16 mouse cellular contexts compared by ENCODE assay signal in the genomic region with DNA sequence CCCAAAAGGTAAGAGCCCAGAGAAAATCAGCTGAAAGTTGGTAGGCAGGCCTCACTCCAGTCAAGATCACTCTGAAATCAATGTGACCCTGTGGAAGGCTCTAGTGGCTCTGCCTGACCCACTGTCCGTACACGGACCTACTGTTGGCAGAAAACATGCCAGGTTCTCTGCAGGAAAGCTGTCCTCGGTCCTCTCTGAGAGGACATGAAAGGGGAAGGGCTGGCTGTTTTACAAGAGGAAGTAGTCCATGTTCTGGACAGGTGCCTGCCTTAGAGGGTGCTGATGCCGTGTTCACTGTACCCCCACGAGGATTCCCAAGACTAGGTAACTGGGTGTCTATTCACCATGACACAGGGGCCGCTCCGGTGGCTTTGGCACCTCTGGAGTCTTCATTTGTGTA. TPM values are rescaled to one million over a fixed set of nuclear protein-coding genes. Genes with fewer than 3 reads are reported as not detected.
A peak's percentile ranks its signal among the peaks of the same experiment; 100 is the strongest.
DNase-seq lines count a peak whose midpoint lies in the region; ATAC-seq and TF ChIP-seq lines count a peak whose summit lies in the region.
"Had no signal": no experiment of that assay in that cellular context is flagged by ENCODE, and none has a peak within 500 bp of the region (broad histone marks: within the 10 kb centered on the region; RNA-seq: fewer than 3 reads in every experiment).

No protein-coding gene starts in this region.

- H3K36me3 ChIP-seq in heart, embryonic 10.5 days = peaks cover 7% of the 10 kb centered on the region; the same call in 1 of the 2 replicates
- H3K36me3 ChIP-seq in heart, embryonic 11.5 days (ENCODE audit: control insufficient read depth, insufficient read depth, low read length) = no peaks in the 10 kb centered on the region
- H3K36me3 ChIP-seq in liver, adult 2 months (ENCODE audit: control insufficient read depth, insufficient read depth, low read length) = no peaks in the 10 kb centered on the region
- H3K36me3 ChIP-seq in liver, embryonic 12.5 days = peaks cover 4% of the 10 kb centered on the region; the same call in 1 of the 2 replicates
- peaks cover 6% of the 10 kb centered on the region; the same call in 1 of the 2 replicates for H3K36me3 ChIP-seq in stomach, embryonic 16.5 days (ENCODE audit: control insufficient read depth, insufficient read depth, low read length)
- peaks cover 6% of the 10 kb centered on the region for H3K36me3 ChIP-seq in kidney, embryonic 14.5 days (ENCODE audit: control insufficient read depth, insufficient read depth, low read length)
- H3K36me3 ChIP-seq: forebrain, embryonic 15.5 days; heart, embryonic 15.5 days had no signal

- H3K9ac ChIP-seq in heart, embryonic 11.5 days (ENCODE audit: low read depth, low read length) = no peak overlapping the region
- no peak overlapping the region; the same call in 1 of the 2 replicates for H3K9ac ChIP-seq in liver, adult 2 months (ENCODE audit: low read depth, low read length)
- H3K9ac ChIP-seq in liver, embryonic 12.5 days = no peak overlapping the region
- H3K9ac ChIP-seq in stomach, embryonic 16.5 days (ENCODE audit: low read length) = no peak overlapping the region
- no peak overlapping the region for H3K9ac ChIP-seq in kidney, embryonic 14.5 days (ENCODE audit: low read depth, low read length)
- H3K9ac ChIP-seq: forebrain, embryonic 15.5 days; heart, embryonic 15.5 days had no signal

- ATAC-seq in heart, embryonic 11.5 days (replicated peaks; ENCODE audit: insufficient number of reproducible peaks, low FRiP score, low TSS enrichment) = no peak
- no peak for ATAC-seq in liver, embryonic 12.5 days
- no peak for ATAC-seq in stomach, embryonic 16.5 days (ENCODE audit: insufficient read depth, low FRiP score)
- ATAC-seq in kidney, embryonic 14.5 days (ENCODE audit: low FRiP score, low TSS enrichment) = no peak
- ATAC-seq: forebrain, embryonic 15.5 days; inflammation-experienced regulatory T-cells, adult 6 months had no signal

- H3K4me3 ChIP-seq in heart, embryonic 10.5 days = no peak overlapping the region
- no peak overlapping the region for H3K4me3 ChIP-seq in heart, embryonic 11.5 days (ENCODE audit: low read depth, low read length)
- no peak overlapping the region for H3K4me3 ChIP-seq in liver, adult 2 months (ENCODE audit: insufficient read depth, low read depth, low read length)
- H3K4me3 ChIP-seq in liver, embryonic 12.5 days = no peak overlapping the region
- H3K4me3 ChIP-seq in cortical plate, adult 2 months (ENCODE audit: insufficient read depth, low read length) = no peak overlapping the region
- H3K4me3 ChIP-seq in stomach, embryonic 16.5 days (replicated peaks; ENCODE audit: low read length) = no peak overlapping the region
- H3K4me3 ChIP-seq in kidney, embryonic 14.5 days (ENCODE audit: low read length) = no peak overlapping the region
- H3K4me3 ChIP-seq: forebrain, embryonic 15.5 days; heart, embryonic 15.5 days; midbrain, embryonic 10.5 days had no signal

- H3K27me3 ChIP-seq in heart, embryonic 10.5 days (ENCODE audit: insufficient read depth, poor library complexity, severe bottlenecking) = no peaks in the 10 kb centered on the region
- peaks cover 2% of the 10 kb centered on the region; the same call in 1 of the 2 replicates for H3K27me3 ChIP-seq in heart, embryonic 11.5 days (ENCODE audit: control insufficient read depth, insufficient read depth, low read length)
- no peaks in the 10 kb centered on the region for H3K27me3 ChIP-seq in liver, adult 2 months (ENCODE audit: control insufficient read depth, insufficient read depth, low read length)
- H3K27me3 ChIP-seq in liver, embryonic 12.5 days (replicated peaks) = no peaks in the 10 kb centered on the region
- no peaks in the 10 kb centered on the region for H3K27me3 ChIP-seq in stomach, embryonic 16.5 days (ENCODE audit: control insufficient read depth, insufficient read depth, low read length)
- H3K27me3 ChIP-seq in kidney, embryonic 14.5 days (ENCODE audit: control insufficient read depth, insufficient read depth, low read length) = no peaks in the 10 kb centered on the region
- H3K27me3 ChIP-seq: forebrain, embryonic 15.5 days; heart, embryonic 15.5 days had no signal

- peak overlapping the region; percentile 14; the same call in 1 of the 2 replicates for H3K27ac ChIP-seq in heart, embryonic 10.5 days
- H3K27ac ChIP-seq in heart, embryonic 11.5 days (ENCODE audit: low read depth, low read length) = no peak overlapping the region
- peak overlapping the region; percentile 14 for H3K27ac ChIP-seq in liver, adult 2 months (replicated peaks; ENCODE audit: insufficient read depth, low read depth, low read length)
- no peak overlapping the region for H3K27ac ChIP-seq in liver, embryonic 12.5 days
- peak overlapping the region; percentile 59 for H3K27ac ChIP-seq in cortical plate, adult 2 months (ENCODE audit: insufficient read depth, low read length)
- peak overlapping the region; percentile 84 for H3K27ac ChIP-seq in stomach, embryonic 16.5 days (ENCODE audit: low read length)
- H3K27ac ChIP-seq in kidney, embryonic 14.5 days (ENCODE audit: low read depth, low read length) = no peak overlapping the region
- H3K27ac ChIP-seq: macrophage had no signal

- 85% methylated on average over 7 of the region's 7 CpGs for WGBS in heart, embryonic 10.5 days
- WGBS in heart, embryonic 11.5 days (ENCODE audit: insufficient replicate concordance) = 88% methylated on average over 7 of the region's 7 CpGs
- WGBS in liver, adult 2 months = 23% methylated on average over 7 of the region's 7 CpGs
- WGBS in liver, embryonic 12.5 days (ENCODE audit: insufficient replicate concordance) = 68% methylated on average over 7 of the region's 7 CpGs
- 71% methylated on average over 7 of the region's 7 CpGs for WGBS in stomach, embryonic 16.5 days
- WGBS in kidney, embryonic 14.5 days = 87% methylated on average over 7 of the region's 7 CpGs

- H3K4me1 ChIP-seq in heart, embryonic 10.5 days = peaks cover 36% of the 10 kb centered on the region
- peaks cover 33% of the 10 kb centered on the region for H3K4me1 ChIP-seq in heart, embryonic 11.5 days (ENCODE audit: control insufficient read depth, insufficient read depth, low read length)
- H3K4me1 ChIP-seq in liver, adult 2 months (ENCODE audit: control insufficient read depth, insufficient read depth, low read length) = peaks cover 34% of the 10 kb centered on the region
- H3K4me1 ChIP-seq in liver, embryonic 12.5 days = peaks cover 7% of the 10 kb centered on the region
- peaks cover 31% of the 10 kb centered on the region for H3K4me1 ChIP-seq in cortical plate, adult 2 months (ENCODE audit: control insufficient read depth, insufficient read depth, low read length)
- peaks cover 32% of the 10 kb centered on the region for H3K4me1 ChIP-seq in stomach, embryonic 16.5 days (ENCODE audit: control insufficient read depth, insufficient read depth, low read length)
- H3K4me1 ChIP-seq in kidney, embryonic 14.5 days (ENCODE audit: control insufficient read depth, insufficient read depth, low read length) = peaks cover 23% of the 10 kb centered on the region

- H3K79me2 ChIP-seq in liver, adult 2 months (ENCODE audit: control insufficient read depth, insufficient read depth, low read length) = no peaks in the 10 kb centered on the region

- no peak for DNase-seq in heart, embryonic 10.5 days (ENCODE audit: low spot score)
- peak; percentile 84 for DNase-seq in liver, adult 2 months (ENCODE audit: extremely low read depth, low read depth, low spot score)
- no peak for DNase-seq in adrenal gland, postnatal 25 days
- DNase-seq: liver; right cerebral cortex, postnatal 4 days; thymus, postnatal 25 days had no signal

- H3K9me3 ChIP-seq in heart, embryonic 10.5 days = no peaks in the 10 kb centered on the region
- H3K9me3 ChIP-seq in heart, embryonic 11.5 days (replicated peaks; ENCODE audit: control insufficient read depth, low read length) = no peaks in the 10 kb centered on the region
- H3K9me3 ChIP-seq in liver, embryonic 12.5 days (replicated peaks) = no peaks in the 10 kb centered on the region
- no peaks in the 10 kb centered on the region for H3K9me3 ChIP-seq in stomach, embryonic 16.5 days (replicated peaks; ENCODE audit: control insufficient read depth, low read length)
- H3K9me3 ChIP-seq in kidney, embryonic 14.5 days (ENCODE audit: control insufficient read depth, low read length) = no peaks in the 10 kb centered on the region
- H3K9me3 ChIP-seq: forebrain, embryonic 15.5 days; heart, embryonic 15.5 days; midbrain, embryonic 10.5 days had no signal

- TF ChIP-seq POLR2A in liver, adult 2 months (IDR thresholded peaks at IDR 0.05; ENCODE audit: extremely low read depth, insufficient read depth, low read length) = no peak
- TF ChIP-seq POLR2A in cortical plate, adult 2 months (IDR thresholded peaks at IDR 0.05; ENCODE audit: extremely low read depth, insufficient read depth, low read length) = no peak

- TF ChIP-seq CTCF in liver, adult 2 months (IDR thresholded peaks at IDR 0.05; ENCODE audit: low read depth, low read length) = no peak
- no peak for TF ChIP-seq CTCF in cortical plate, adult 2 months (IDR thresholded peaks at IDR 0.05; ENCODE audit: extremely low read depth, insufficient read depth, low read length)

- no peak overlapping the region for H3K4me2 ChIP-seq in heart, embryonic 11.5 days
- no peak overlapping the region for H3K4me2 ChIP-seq in liver, embryonic 12.5 days
- H3K4me2 ChIP-seq in stomach, embryonic 16.5 days (ENCODE audit: low read depth, low read length) = no peak overlapping the region
- no peak overlapping the region for H3K4me2 ChIP-seq in kidney, embryonic 14.5 days (replicated peaks; ENCODE audit: low read depth, low read length)
- H3K4me2 ChIP-seq: forebrain, embryonic 15.5 days; heart, embryonic 15.5 days had no signal

RNA-seq across cellular contexts. Expression of a gene that starts 45.3 kb away (rescaled TPM):
- 11.6 and 13.1 TPM in 2 replicates for polyA plus RNA-seq in heart, embryonic 10.5 days (2016; fragmentation: Nextera tagmentation; extraction: Ambion mirVana)
- 12.8 and 15.4 TPM in 2 replicates for polyA plus RNA-seq in heart, embryonic 11.5 days (2014; fragmentation: Nextera tagmentation; extraction: Ambion mirVana)
- 11.6 and 16.2 TPM in 2 replicates for total RNA-seq in liver, adult 2 months (2014; rRNA removed)
- 45.6 and 59.4 TPM in 2 replicates for polyA plus RNA-seq in liver, adult 2 months (2012; rRNA removed)
- 6.2 and 7.0 TPM in 2 replicates for polyA plus RNA-seq in liver, embryonic 12.5 days (2016; fragmentation: Nextera tagmentation; extraction: Ambion mirVana)
- polyA plus RNA-seq in cortical plate, adult 2 months (2012; rRNA removed) = 234 and 253 TPM in 2 replicates
- 41.4 and 52.6 TPM in 2 replicates for polyA plus RNA-seq in stomach, embryonic 16.5 days (2015; fragmentation: Nextera tagmentation; extraction: Ambion mirVana)
- 12.0 and 17.0 TPM in 2 replicates for total RNA-seq in adrenal gland, postnatal 25 days (2021)
- 15.7 and 18.2 TPM in 2 replicates for polyA plus RNA-seq in kidney, embryonic 14.5 days (2014; fragmentation: Nextera tagmentation; extraction: Ambion mirVana)

RNA-seq across cellular contexts. Expression of a gene that starts 59.1 kb away (rescaled TPM):
- 0.51 and 0.58 TPM in 2 replicates for polyA plus RNA-seq in heart, embryonic 10.5 days (2016; fragmentation: Nextera tagmentation; extraction: Ambion mirVana)
- 0.24 and 0.35 TPM in 2 replicates for polyA plus RNA-seq in heart, embryonic 11.5 days (2014; fragmentation: Nextera tagmentation; extraction: Ambion mirVana)
- 1.0 and 1.2 TPM in 2 replicates for total RNA-seq in liver, adult 2 months (2014; rRNA removed)
- 2.0 and 2.6 TPM in 2 replicates for polyA plus RNA-seq in liver, adult 2 months (2012; rRNA removed)
- 0.37 and 0.49 TPM in 2 replicates for polyA plus RNA-seq in liver, embryonic 12.5 days (2016; fragmentation: Nextera tagmentation; extraction: Ambion mirVana)
- 208 and 235 TPM in 2 replicates for polyA plus RNA-seq in cortical plate, adult 2 months (2012; rRNA removed)
- 1.9 and 3.3 TPM in 2 replicates for polyA plus RNA-seq in stomach, embryonic 16.5 days (2015; fragmentation: Nextera tagmentation; extraction: Ambion mirVana)
- total RNA-seq in adrenal gland, postnatal 25 days (2021) = 11.8 and 15.5 TPM in 2 replicates
- polyA plus RNA-seq in kidney, embryonic 14.5 days (2014; fragmentation: Nextera tagmentation; extraction: Ambion mirVana) = 1.3 and 1.9 TPM in 2 replicates
- polyA plus RNA-seq: inflammation-experienced regulatory T-cells, adult 6 months had no signal

Comparison
In these comparisons a context has a peak if more than half of its experiments do, and no peak if none do; other contexts are left out.
1. H3K27ac ChIP-seq: peak in heart, embryonic 10.5 days (single experiment), liver, adult 2 months (single experiment), cortical plate, adult 2 months (single experiment) and stomach, embryonic 16.5 days (single experiment); none in heart, embryonic 11.5 days (single experiment), liver, embryonic 12.5 days (single experiment) and kidney, embryonic 14.5 days (single experiment).
2. RNA of a gene that starts 59.1 kb away (polyA plus RNA-seq): 208 to 235 TPM in cortical plate, adult 2 months; 1.9 to 3.3 TPM in stomach, embryonic 16.5 days, 2.0 to 2.6 TPM in liver, adult 2 months, 1.3 to 1.9 TPM in kidney, embryonic 14.5 days, 0.51 to 0.58 TPM in heart, embryonic 10.5 days, 0.37 to 0.49 TPM in liver, embryonic 12.5 days and 0.24 to 0.35 TPM in heart, embryonic 11.5 days; every median in the first group is over 10 times any median in the second.